Mouse (Mus musculus): ENCODE measurements around the gene Cdk2. TPM values are rescaled to one million over a fixed set of nuclear protein-coding genes. Genes with fewer than 3 reads are reported as not detected.
"Not testable (repeated sequence)": the region's sequence is repeated elsewhere in the genome, so short reads cannot be mapped to it uniquely, and the experiment has no call there.

The Cdk2 gene
- polyA plus RNA-seq, 1 experiment: 27.0 TPM

- WGBS: 95% methylated on average over 7 of the region's 7 CpGs
- not testable (repeated sequence) for DNase-seq (ENCODE audit: low read depth, low spot score)
These were observed 6.5 kb upstream of the Cdk2 start for GRCm38 (mm10) chr10:128711318-128711717.

GRCm38 (mm10) chr10:128705317-128705693 is 474 bp upstream of the Cdk2 start:
- 9% methylated on average over 11 of the region's 11 CpGs for WGBS
- no peak for DNase-seq (ENCODE audit: low read depth, low spot score)

GRCm38 (mm10) chr10:128703895-128704294 is 936 bp downstream of the Cdk2 start, which contains the start of gene Pmel:
TSS of gene Pmel (plus strand) at chr10:128704195.
- 19% methylated on average over 4 of the region's 4 CpGs for WGBS
- DNase-seq (ENCODE audit: low read depth, low spot score): no peak

- 57% methylated on average over 6 of the region's 6 CpGs for WGBS
- no peak for DNase-seq (ENCODE audit: low read depth, low spot score)
These were observed 2.4 kb downstream of the Cdk2 start for GRCm38 (mm10) chr10:128702328-128703007.

- 84% methylated on average over 5 of the region's 5 CpGs for WGBS
- DNase-seq (ENCODE audit: low read depth, low spot score): no peak
These were observed 4.1 kb downstream of the Cdk2 start for GRCm38 (mm10) chr10:128700712-128701111.

- no peak for DNase-seq (ENCODE audit: low read depth, low spot score)
- WGBS: 60% methylated on average over 11 of the region's 11 CpGs
These were observed 5.2 kb downstream of the Cdk2 start for GRCm38 (mm10) chr10:128699611-128700010.

GRCm38 (mm10) chr10:128699006-128699405 is 5.8 kb downstream of the Cdk2 start:
- WGBS: 19% methylated on average over 5 of the region's 5 CpGs
- DNase-seq (ENCODE audit: low read depth, low spot score): no peak

- DNase-seq (ENCODE audit: low read depth, low spot score): no peak
These were observed 7.6 kb downstream of the Cdk2 start for GRCm38 (mm10) chr10:128697072-128697725.

GRCm38 (mm10) chr10:128695992-128696807 is 8.6 kb downstream of the Cdk2 start, which contains the start of gene Rab5b:
TSS of gene Rab5b (minus strand) at chr10:128696264.
- DNase-seq (ENCODE audit: low read depth, low spot score): peak; percentile 95
- WGBS: under 1% methylated on average over 40 of the region's 40 CpGs

More at GRCm38 (mm10) chr10:128697072-128697725, 7.6 kb downstream of the Cdk2 start:
- 81% methylated on average over 6 of the region's 6 CpGs for WGBS

GRCm38 (mm10) chr10:128695411-128695991 is 9.3 kb downstream of the Cdk2 start:
- 1% methylated on average over 22 of the region's 22 CpGs for WGBS
- no peak for DNase-seq (ENCODE audit: low read depth, low spot score)

- under 1% methylated on average over 9 of the region's 9 CpGs for WGBS
- DNase-seq (ENCODE audit: low read depth, low spot score): no peak
These were observed 30.3 kb downstream of the Cdk2 start for GRCm38 (mm10) chr10:128674469-128675008.

- DNase-seq (ENCODE audit: low read depth, low spot score): no peak
- under 1% methylated on average over 60 of the region's 60 CpGs for WGBS
These were observed 30.9 kb downstream of the Cdk2 start, which contains the start of gene Suox for GRCm38 (mm10) chr10:128673763-128674468. TSS of gene Suox (minus strand) at chr10:128674073.

GRCm38 (mm10) chr10:128671148-128671547 is 33.7 kb downstream of the Cdk2 start:
- 92% methylated on average over 9 of the region's 9 CpGs for WGBS

GRCm38 (mm10) chr10:128668790-128669672 is 35.8 kb downstream of the Cdk2 start:
- WGBS: 2% methylated on average over 42 of the region's 42 CpGs

More at GRCm38 (mm10) chr10:128671148-128671547, 33.7 kb downstream of the Cdk2 start:
- no peak for DNase-seq (ENCODE audit: low read depth, low spot score)

GRCm38 (mm10) chr10:128665806-128666205 is 39.0 kb downstream of the Cdk2 start:
- no peak for DNase-seq (ENCODE audit: low read depth, low spot score)
- WGBS: 89% methylated on average over 2 of the region's 2 CpGs

More at GRCm38 (mm10) chr10:128668790-128669672, 35.8 kb downstream of the Cdk2 start:
- DNase-seq (ENCODE audit: low read depth, low spot score): no peak

GRCm38 (mm10) chr10:128665307-128665706 is 39.5 kb downstream of the Cdk2 start:
- WGBS: 73% methylated on average over 3 of the region's 3 CpGs
- no peak for DNase-seq (ENCODE audit: low read depth, low spot score)

- no peak for DNase-seq (ENCODE audit: low read depth, low spot score)
- WGBS: 79% methylated on average over 3 of the region's 3 CpGs
These were observed 40.0 kb downstream of the Cdk2 start for GRCm38 (mm10) chr10:128664808-128665207.
